Mouse (Mus musculus): ENCODE measurements at regions not wholly inside any gene's neighbourhood (a gene's known extent, or its start where the extent isn't known, plus 50 kb on each side); places are given as distances from the start of the nearest gene placed in this dataset.

DNA sequence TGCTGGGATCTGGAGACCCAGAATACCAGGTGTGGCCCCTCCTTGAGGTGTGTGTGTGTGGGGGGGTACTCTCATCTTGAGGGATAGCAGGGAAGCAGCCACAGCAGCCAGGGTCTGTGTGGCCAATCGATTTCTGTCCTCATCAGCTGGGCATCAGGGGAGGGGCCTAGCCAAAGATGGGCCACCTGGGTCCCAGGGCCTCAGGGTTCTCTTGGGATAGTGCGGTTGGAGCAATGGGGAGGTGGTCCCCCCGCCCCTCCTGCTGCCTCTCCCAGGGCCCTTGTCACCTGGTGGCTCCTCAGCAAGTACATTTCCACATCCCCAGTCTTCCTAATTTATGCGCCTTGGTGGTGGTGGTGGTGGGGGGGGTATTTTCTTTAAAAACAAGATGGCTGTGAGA lies 55.4 kb downstream of the Uncx start:
- H3K4me3 ChIP-seq (ENCODE audit: insufficient read depth, poor library complexity, severe bottlenecking), result no peak overlapping the region
- no peaks in the 10 kb centered on the region for H3K79me2 ChIP-seq (ENCODE audit: control insufficient read depth, insufficient read depth)
- no peaks in the 10 kb centered on the region for H3K79me3 ChIP-seq (ENCODE audit: low read depth)
- TF ChIP-seq MYOG (IDR thresholded peaks at IDR 0.05; ENCODE audit: control insufficient read depth, extremely low read depth, insufficient read length) (no peak), USF1 (IDR thresholded peaks at IDR 0.05; ENCODE audit: low read depth) (no peak), MAX (IDR thresholded peaks at IDR 0.05) (no peak), MYOD1 (IDR thresholded peaks at IDR 0.05; ENCODE audit: control insufficient read depth, insufficient read length, low read depth) (no peak), FOSL1 (IDR thresholded peaks at IDR 0.05; ENCODE audit: insufficient read depth, low read length, poor library complexity, severe bottlenecking) (no peak), CTCF (IDR thresholded peaks at IDR 0.05; ENCODE audit: control insufficient read depth, insufficient read depth, insufficient read length) (no peak), CEBPB (IDR thresholded peaks at IDR 0.05; ENCODE audit: low read depth) (no peak)
- peaks cover 63% of the 10 kb centered on the region for H3K27me3 ChIP-seq (ENCODE audit: control insufficient read depth, insufficient read depth, insufficient read length)
- no peaks in the 10 kb centered on the region for H3K36me3 ChIP-seq (ENCODE audit: control insufficient read depth, insufficient read depth)
- H3ac ChIP-seq (ENCODE audit: control insufficient read depth, insufficient read length, low read depth), result no peak overlapping the region

- H3K79me2 ChIP-seq (ENCODE audit: control insufficient read depth, insufficient read depth), result no peaks in the 10 kb centered on the region
- H3ac ChIP-seq (ENCODE audit: control insufficient read depth, insufficient read length, low read depth), result no peak overlapping the region
- H3K4me3 ChIP-seq (ENCODE audit: insufficient read depth, poor library complexity, severe bottlenecking), result no peak overlapping the region
- TF ChIP-seq CTCF (IDR thresholded peaks at IDR 0.05; ENCODE audit: control insufficient read depth, insufficient read depth, insufficient read length), result no peak
- no peak for TF ChIP-seq MYOG (IDR thresholded peaks at IDR 0.05; ENCODE audit: control insufficient read depth, extremely low read depth, insufficient read length)
- TF ChIP-seq MYOD1 (IDR thresholded peaks at IDR 0.05; ENCODE audit: control insufficient read depth, insufficient read length, low read depth), result no peak
- TF ChIP-seq FOSL1 (IDR thresholded peaks at IDR 0.05; ENCODE audit: insufficient read depth, low read length, poor library complexity, severe bottlenecking), result no peak
- no peak for TF ChIP-seq MAX (IDR thresholded peaks at IDR 0.05)
- no peaks in the 10 kb centered on the region for H3K79me3 ChIP-seq (ENCODE audit: low read depth)
- peaks cover 68% of the 10 kb centered on the region for H3K27me3 ChIP-seq (ENCODE audit: control insufficient read depth, insufficient read depth, insufficient read length)
- no peaks in the 10 kb centered on the region for H3K36me3 ChIP-seq (ENCODE audit: control insufficient read depth, insufficient read depth)
Measured at GRCm38 (mm10) chr5:139599191-139599937, 56.1 kb downstream of the Uncx start.

- Histone ChIP-seq H3K36me3 (ENCODE audit: control insufficient read depth, insufficient read depth) (no peaks in the 10 kb centered on the region), H3K79me3 (ENCODE audit: low read depth) (no peaks in the 10 kb centered on the region), H3K27me3 (ENCODE audit: control insufficient read depth, insufficient read depth, insufficient read length) (peaks cover 69% of the 10 kb centered on the region), H3K79me2 (ENCODE audit: control insufficient read depth, insufficient read depth) (no peaks in the 10 kb centered on the region), H3K4me3 (ENCODE audit: insufficient read depth, poor library complexity, severe bottlenecking) (no peak overlapping the region), H3ac (ENCODE audit: control insufficient read depth, insufficient read length, low read depth) (no peak overlapping the region)
- TF ChIP-seq FOSL1 (IDR thresholded peaks at IDR 0.05; ENCODE audit: insufficient read depth, low read length, poor library complexity, severe bottlenecking) (no peak), MYOD1 (IDR thresholded peaks at IDR 0.05; ENCODE audit: control insufficient read depth, insufficient read length, low read depth) (no peak), MYOG (IDR thresholded peaks at IDR 0.05; ENCODE audit: control insufficient read depth, extremely low read depth, insufficient read length) (no peak), MAX (IDR thresholded peaks at IDR 0.05) (no peak), USF1 (IDR thresholded peaks at IDR 0.05; ENCODE audit: low read depth) (no peak), CTCF (IDR thresholded peaks at IDR 0.05; ENCODE audit: control insufficient read depth, insufficient read depth, insufficient read length) (no peak), CEBPB (IDR thresholded peaks at IDR 0.05; ENCODE audit: low read depth) (no peak)
Measured at GRCm38 (mm10) chr5:139600213-139600612, 56.9 kb downstream of the Uncx start.

- H3K27me3 ChIP-seq (ENCODE audit: control insufficient read depth, insufficient read depth, insufficient read length), result peaks cover 82% of the 10 kb centered on the region
- no peak overlapping the region for H3K4me3 ChIP-seq (ENCODE audit: insufficient read depth, poor library complexity, severe bottlenecking)
- no peaks in the 10 kb centered on the region for H3K36me3 ChIP-seq (ENCODE audit: control insufficient read depth, insufficient read depth)
Measured at GRCm38 (mm10) chr5:139602860-139603259, 59.6 kb downstream of the Uncx start.

DNA sequence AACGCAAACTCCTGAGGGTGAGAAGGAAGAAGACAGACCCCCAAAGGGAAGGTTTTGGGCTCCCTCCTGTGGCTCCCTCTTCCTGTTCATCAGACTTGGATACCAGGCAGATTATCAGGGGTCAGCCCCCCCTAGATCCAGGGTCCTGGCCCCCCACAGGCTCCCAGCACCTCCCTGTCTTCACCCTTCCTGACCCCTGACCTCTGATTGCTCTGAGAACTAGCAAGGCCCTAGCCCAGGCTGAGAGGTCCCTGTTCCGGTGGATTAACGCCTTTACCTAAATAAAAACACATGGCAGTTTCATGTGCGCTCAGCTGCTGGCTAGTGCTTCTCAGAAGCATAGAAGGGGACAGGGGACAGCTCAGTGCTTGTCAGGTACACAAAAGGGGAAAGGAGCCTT lies 60.2 kb downstream of the Uncx start:
- Histone ChIP-seq H3K4me3 (ENCODE audit: insufficient read depth, poor library complexity, severe bottlenecking) (no peak overlapping the region), H3K27me3 (ENCODE audit: control insufficient read depth, insufficient read depth, insufficient read length) (peaks cover 77% of the 10 kb centered on the region), H3K36me3 (ENCODE audit: control insufficient read depth, insufficient read depth) (no peaks in the 10 kb centered on the region), H3K79me3 (ENCODE audit: low read depth) (no peaks in the 10 kb centered on the region), H3K79me2 (ENCODE audit: control insufficient read depth, insufficient read depth) (no peaks in the 10 kb centered on the region), H3ac (ENCODE audit: control insufficient read depth, insufficient read length, low read depth) (no peak overlapping the region)
- TF ChIP-seq MYOG (IDR thresholded peaks at IDR 0.05; ENCODE audit: control insufficient read depth, extremely low read depth, insufficient read length) (no peak), CTCF (IDR thresholded peaks at IDR 0.05; ENCODE audit: control insufficient read depth, insufficient read depth, insufficient read length) (no peak), FOSL1 (IDR thresholded peaks at IDR 0.05; ENCODE audit: insufficient read depth, low read length, poor library complexity, severe bottlenecking) (no peak), MYOD1 (IDR thresholded peaks at IDR 0.05; ENCODE audit: control insufficient read depth, insufficient read length, low read depth) (no peak), CEBPB (IDR thresholded peaks at IDR 0.05; ENCODE audit: low read depth) (no peak), MAX (IDR thresholded peaks at IDR 0.05) (no peak), USF1 (IDR thresholded peaks at IDR 0.05; ENCODE audit: low read depth) (no peak)

More at GRCm38 (mm10) chr5:139602860-139603259, 59.6 kb downstream of the Uncx start:
- H3K79me2 ChIP-seq (ENCODE audit: control insufficient read depth, insufficient read depth), result no peaks in the 10 kb centered on the region
- H3K79me3 ChIP-seq (ENCODE audit: low read depth), result no peaks in the 10 kb centered on the region
- no peak overlapping the region for H3ac ChIP-seq (ENCODE audit: control insufficient read depth, insufficient read length, low read depth)
- TF ChIP-seq USF1 (IDR thresholded peaks at IDR 0.05; ENCODE audit: low read depth) (no peak), MYOG (IDR thresholded peaks at IDR 0.05; ENCODE audit: control insufficient read depth, extremely low read depth, insufficient read length) (no peak)

GRCm38 (mm10) chr5:139604327-139604726 lies 61.0 kb downstream of the Uncx start:
- peaks cover 73% of the 10 kb centered on the region for H3K27me3 ChIP-seq (ENCODE audit: control insufficient read depth, insufficient read depth, insufficient read length)
- H3K79me3 ChIP-seq (ENCODE audit: low read depth), result no peaks in the 10 kb centered on the region
- TF ChIP-seq MYOD1 (IDR thresholded peaks at IDR 0.05; ENCODE audit: control insufficient read depth, insufficient read length, low read depth), result no peak
- no peak for TF ChIP-seq USF1 (IDR thresholded peaks at IDR 0.05; ENCODE audit: low read depth)
- no peak for TF ChIP-seq MAX (IDR thresholded peaks at IDR 0.05)
- no peak for TF ChIP-seq FOSL1 (IDR thresholded peaks at IDR 0.05; ENCODE audit: insufficient read depth, low read length, poor library complexity, severe bottlenecking)
- no peak for TF ChIP-seq MYOG (IDR thresholded peaks at IDR 0.05; ENCODE audit: control insufficient read depth, extremely low read depth, insufficient read length)
- TF ChIP-seq CTCF (IDR thresholded peaks at IDR 0.05; ENCODE audit: control insufficient read depth, insufficient read depth, insufficient read length), result no peak
- H3K36me3 ChIP-seq (ENCODE audit: control insufficient read depth, insufficient read depth), result no peaks in the 10 kb centered on the region
- no peak overlapping the region for H3ac ChIP-seq (ENCODE audit: control insufficient read depth, insufficient read length, low read depth)
- no peaks in the 10 kb centered on the region for H3K79me2 ChIP-seq (ENCODE audit: control insufficient read depth, insufficient read depth)
- H3K4me3 ChIP-seq (ENCODE audit: insufficient read depth, poor library complexity, severe bottlenecking), result no peak overlapping the region
